Mouse (Mus musculus) 416B (cell line): ENCODE data around the gene Xxylt1.
A peak's percentile ranks its signal among the peaks of the same experiment; 100 is the strongest.

Source experiments
- DNase-seq: peaks from one replicate; pipeline ENCODE4 v3.0.0; 2011; ENCODE audit warnings: low read depth

Xxylt1 gene

DNA sequence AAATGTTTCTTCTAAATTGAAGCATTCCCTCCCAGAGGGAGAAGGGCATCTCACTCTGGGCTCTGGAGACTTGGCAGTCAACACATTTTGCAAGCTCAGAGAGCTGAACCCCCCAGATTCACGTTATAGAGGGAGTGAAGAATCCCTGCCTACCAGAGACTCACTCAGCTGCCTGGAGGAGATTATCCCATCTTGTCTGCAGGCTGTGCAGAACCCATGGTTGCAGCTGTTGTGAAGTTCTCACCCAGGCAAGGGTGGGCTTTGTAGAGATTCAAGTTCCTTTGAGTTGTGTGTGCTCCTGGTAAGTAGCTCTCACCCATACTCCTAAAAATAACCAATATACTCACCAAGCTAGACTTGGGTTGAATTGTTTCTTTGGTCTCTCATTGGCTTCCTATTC, 132.6 kb downstream of the Xxylt1 start:
- no peak for DNase-seq

DNA sequence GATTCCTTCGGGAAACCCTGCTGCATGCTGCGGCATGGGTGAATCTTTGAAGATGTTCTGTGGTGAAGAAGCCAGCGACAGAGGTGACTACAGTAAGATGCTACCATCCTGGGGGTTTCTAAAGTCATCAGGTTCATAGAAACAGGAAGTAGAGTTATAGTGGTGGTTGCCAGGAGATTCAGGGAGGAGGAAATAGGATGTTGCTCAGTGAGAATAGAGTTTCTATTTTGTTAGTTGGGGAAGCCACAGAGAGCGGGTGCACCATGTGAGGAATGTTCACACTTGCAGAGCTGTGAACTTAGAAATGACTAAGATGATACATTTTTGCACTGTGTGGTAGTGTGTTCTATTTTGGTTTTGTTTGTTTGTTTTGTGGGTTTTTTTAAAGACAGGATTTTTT, 133.0 kb downstream of the Xxylt1 start:
- peak; percentile 51 for DNase-seq

DNA sequence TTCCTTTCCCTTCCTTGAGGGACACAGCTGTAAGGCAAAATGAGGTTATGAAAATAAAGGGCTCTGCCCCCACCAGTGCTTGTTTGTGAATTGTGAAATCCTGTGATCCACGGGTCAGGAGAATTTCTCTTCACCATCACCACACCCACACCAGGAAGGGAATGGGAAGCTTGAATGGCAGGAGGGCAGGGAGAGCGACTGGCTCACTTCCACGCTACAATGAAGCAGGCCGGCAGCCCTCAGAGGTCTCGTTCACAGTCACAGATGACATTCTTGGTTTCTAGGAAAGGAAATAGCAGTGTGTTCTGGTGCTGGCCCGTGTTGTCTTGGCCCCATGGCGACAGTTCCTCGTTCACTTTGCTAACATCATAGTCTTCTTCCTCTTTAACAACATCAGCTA, 136.3 kb downstream of the Xxylt1 start:
- DNase-seq = no peak

DNA sequence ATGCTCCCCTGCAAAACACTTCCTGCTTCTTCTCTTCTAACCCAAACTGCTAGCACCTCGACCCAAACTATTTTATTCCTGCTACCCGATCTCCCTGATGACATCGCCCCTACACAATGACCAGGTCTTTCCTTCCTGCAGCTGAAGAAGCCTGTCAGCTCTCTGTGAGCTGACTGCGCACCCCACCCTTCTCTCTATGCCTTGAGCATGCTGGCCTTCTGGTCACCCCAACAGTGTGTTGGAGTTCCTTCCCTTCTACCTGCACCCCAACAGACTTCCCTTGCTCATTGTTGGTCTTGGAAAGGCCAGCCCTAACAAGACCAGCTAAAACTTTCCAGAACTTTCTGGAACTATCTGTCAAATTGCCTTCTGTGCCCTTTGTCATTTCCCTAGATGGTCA, 137.3 kb downstream of the Xxylt1 start:
- peak; percentile 18 for DNase-seq

DNA sequence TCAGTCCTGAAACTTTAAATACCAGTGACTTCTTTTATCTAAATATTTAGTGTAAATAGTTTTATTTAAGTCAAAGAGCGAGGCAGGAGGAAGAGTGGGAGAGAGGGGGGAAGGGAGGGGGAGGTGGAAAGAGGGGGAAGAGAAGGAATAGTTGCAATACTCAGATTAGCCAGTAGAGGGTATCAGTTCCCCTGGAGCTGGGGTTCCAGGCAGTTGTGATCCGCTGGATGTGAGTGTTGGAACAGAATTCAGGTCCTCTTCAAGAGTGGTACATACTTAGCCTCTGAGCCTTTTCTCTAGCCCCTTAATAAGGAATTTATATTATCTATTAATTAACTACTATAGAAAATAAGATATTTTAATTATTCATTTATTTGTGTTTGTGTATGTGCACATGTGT, 140.5 kb downstream of the Xxylt1 start:
- DNase-seq = peak; percentile 50

DNA sequence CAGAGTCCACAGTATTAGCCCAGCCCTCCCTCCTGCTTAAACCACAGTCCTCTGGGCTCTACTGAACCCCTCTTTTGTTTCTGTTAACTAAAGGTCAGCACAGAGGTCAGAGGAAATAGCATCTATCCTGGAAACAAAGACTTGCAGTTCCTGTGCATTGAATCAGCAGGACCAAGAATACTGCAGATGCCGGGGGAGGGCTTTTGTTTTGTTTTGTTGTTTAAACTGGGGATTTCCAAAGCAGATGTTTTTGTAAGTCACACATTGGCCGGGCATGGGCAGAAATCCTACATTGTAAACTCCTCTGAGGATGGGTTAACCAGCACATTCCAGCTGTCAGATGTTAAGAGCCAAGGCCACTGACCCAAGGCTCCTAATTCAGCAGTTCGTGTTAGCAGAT, 141.3 kb downstream of the Xxylt1 start:
- DNase-seq = no peak

DNA sequence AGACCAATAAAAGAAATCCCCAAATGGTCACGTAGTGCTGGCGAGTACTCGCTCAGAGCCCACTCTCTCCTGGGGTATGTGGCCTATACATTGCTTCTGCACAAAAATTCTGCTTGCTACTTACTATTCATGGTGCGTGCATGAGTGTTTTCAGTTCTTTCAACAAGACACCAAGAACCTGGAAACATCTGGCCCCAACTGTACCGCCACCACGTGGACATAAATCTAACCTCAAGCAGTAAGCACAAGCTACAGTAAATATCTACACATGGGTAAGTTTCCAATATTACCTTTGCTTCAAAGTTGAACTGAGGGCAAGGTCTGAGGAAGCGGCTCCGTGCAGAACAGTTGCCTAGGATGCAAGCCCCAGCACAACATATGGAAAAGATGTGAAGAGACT, 142.0 kb downstream of the Xxylt1 start:
- peak; percentile 42 for DNase-seq

DNA sequence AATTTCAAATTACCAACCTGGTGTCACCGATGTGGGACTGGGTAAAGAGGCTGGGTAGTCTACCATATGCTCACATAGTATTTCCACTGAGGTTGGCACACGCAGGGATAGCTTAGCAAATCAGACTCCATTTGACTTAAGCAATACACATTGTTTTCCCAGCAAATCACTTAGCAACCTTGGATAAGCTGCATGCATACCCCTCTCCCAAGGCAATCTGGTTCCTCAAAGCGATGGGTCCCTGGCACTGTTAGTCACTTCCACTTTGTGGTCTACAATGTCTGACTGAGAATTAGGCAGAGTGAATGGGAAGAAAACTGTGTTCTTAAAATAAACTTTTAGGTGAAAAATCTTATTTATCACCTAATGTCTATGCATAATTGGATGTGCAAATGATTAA, 142.6 kb downstream of the Xxylt1 start:
- peak; percentile 69 for DNase-seq

DNA sequence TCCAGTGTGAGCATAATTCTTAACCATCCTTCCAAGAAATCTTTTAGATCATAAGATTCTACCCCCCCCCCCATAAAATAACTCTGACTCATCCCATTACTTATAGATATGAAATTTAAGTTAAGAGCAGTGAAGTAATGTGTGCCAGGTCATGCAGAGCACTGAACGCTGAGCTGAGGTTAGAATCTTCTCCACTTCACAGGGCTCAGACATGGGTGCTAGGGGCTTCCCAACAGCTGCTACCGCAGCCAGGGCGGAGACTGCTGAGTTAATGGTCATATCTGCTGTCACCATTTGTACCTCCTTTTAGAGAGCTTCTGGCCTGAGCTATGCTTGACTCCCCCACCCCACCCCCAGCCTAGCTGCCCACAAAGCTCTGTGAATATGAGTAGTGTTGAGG, 143.6 kb downstream of the Xxylt1 start:
- DNase-seq = no peak

DNA sequence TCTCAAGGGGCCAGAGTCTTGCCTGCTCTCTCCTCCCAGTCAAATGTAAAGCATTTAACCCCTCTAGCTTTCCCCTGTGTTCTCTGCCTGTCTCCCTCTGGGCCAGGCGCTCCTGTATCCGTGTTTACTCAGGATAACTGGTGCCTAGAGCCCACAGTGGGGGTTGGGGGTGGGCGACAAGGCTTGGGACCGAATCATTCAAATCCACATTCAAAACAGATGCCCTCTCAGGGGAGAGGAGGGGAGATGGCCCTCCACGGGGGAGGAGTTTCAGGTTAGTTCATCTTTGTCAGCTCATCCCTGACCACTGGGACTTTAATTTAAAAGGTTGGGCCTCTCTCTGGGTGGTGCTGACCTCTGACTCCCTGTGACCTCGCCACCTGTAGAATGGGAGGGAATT, 144.8 kb downstream of the Xxylt1 start:
- DNase-seq = no peak

DNA sequence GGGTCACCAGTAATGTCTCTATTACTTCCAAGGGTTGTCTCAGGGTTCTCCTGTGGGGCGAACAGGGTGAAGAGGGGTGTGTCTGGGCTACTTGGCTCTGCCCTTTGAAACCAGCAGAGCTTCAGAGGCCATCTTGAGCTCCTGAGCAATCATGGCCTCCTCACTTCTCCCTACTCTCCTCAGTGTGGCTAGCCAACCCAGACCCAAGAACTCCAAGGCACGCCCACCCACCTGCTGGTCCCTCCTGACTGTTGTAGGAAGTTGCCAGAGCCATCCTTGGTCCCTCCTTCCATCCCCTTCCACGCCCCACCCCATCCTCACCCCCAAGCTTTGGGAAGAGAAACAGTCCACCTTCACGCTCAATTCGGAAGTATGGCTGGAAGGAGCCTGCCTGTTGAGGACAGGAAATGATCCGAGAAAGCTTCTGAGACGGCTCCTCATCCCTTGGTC, 145.2 kb downstream of the Xxylt1 start:
- DNase-seq = no peak

DNA sequence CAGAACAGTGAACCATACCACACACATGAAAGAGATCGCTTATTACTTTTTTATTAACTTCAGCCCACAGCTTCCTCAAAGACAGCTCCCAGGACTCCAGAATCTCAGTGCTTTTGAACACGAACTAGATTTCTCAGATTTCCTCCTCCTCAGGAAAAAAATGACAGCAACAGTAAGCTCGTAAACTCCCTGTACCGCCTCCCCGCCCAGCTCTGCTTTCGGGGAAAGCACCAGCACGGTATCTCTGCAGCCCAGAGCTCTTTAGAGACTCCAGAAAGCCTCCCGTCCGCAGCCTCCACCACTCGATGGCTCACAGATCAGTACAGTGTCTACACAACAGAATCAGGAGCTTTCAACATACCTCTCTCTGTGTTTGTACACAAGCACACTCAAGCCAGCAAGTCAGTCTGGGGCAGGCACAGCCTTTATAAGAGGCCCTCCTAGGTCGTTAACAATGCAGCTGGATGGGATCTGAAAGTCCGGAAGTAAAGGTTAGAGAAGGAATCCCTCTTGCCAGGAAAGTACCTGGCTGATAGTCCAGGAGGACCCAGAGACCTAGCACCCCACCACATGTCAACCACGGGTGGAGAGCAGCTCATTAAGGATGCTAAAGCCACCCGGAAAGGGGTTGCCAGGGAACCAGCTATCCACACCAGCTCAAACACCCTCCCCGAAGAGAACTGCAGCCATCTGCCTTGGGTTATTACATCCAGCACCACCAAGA, 146.1 kb downstream of the Xxylt1 start:
- no peak for DNase-seq

DNA sequence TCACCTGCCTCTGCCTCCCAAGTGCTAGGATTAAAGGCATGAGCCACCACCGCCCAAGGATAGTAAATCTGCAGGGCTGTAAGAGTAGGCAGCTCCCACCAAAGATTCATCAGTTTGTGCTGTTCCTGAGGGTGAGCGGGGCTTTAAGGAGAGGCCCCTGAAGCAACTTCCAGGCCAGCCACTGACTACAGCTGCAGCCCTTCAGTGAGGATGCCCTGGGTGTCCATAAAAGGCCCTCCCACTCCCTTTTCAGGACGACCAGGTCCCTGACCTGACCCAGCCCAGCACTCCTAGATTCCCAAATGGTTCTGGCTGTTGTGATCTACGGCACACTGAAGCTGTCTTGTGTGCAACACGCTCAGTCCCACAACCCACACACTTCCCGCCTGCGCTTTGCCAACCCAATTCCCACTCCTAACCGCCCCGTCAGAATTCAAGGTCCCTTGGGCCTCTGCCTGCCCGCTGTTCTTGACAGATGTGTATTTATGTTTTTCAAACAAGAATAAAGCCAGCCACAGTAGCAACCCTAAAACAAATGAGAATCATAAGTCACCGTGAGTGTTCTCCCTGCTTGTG, 146.9 kb downstream of the Xxylt1 start:
- no peak for DNase-seq

DNA sequence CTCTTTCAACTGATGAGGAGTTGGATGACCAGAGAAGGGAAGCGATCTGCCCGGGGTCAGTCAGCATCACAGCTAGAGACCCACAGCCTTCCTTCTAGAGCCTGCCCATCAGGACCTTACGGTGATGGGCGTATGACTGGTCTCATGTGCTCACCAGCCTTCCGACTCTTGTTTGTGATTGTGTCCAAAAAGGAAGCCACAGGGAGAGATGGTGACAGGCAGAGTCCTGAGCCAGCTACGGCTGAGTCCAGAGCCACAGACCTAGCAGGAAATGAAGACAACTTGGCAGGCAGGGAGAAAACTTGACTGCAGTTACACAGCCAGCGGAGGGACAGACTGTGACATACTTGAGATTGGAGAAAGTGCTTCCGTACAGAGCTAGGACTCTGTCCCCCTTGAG, 147.9 kb downstream of the Xxylt1 start:
- peak; percentile 45 for DNase-seq

DNA sequence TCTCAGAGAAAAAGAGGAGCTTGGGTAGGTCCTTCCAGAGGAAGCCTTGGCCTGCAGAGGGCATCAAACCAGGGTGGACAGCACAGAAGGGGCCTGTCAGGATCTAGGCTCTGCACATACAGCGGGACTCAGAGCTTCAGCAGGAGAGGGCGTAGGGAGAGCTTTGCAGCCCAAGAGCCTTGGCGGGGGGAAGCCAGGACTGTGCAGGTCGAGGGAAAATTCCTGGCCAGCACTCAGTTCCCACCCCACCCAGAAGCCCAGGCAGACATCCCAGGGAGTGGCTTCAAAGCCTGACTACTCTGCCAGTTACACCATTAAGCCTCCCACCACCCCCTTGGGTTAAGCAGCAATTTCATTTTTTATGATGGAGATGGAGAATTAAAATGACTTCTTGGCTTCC, 148.4 kb downstream of the Xxylt1 start:
- DNase-seq = no peak

DNA sequence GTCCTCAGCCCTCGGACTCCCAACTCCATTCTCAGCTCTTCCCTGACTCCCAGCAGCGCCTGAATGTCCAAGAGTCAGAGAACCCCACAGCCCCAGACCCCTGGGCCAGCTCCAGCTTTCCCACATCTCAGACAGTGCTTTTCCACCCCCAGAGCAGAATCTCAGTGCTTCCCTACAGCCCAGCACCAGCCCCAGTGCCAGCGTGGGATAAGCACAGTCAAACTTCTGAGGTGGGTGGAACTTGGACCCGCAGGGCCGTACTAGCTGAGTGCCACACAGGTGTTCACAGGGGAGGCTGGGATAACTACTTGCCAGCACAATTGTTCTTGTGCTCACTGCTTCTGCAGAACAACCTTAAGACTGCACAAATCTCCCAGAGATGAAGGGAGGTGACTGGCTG, 149.0 kb downstream of the Xxylt1 start:
- DNase-seq = no peak

DNA sequence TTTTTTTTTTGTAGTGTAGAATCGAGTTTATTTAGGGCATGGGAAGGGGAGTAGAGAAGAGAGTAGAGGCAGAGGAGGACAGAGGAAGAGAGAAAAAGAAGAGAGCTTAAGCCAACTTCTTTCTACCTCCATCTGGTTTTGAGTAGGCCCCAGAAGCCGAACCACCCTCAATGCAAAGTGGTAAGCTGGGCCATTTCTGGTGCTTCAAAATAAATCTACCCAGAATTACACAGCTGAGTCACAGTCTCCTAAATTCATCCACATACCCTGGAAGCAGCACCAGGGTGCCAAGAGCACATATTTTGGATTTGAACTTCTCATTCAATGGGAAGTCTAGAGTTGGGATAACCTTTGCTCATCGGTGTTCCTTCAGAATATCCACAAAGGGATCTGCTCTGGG, 152.1 kb downstream of the Xxylt1 start:
- DNase-seq = no peak

DNA sequence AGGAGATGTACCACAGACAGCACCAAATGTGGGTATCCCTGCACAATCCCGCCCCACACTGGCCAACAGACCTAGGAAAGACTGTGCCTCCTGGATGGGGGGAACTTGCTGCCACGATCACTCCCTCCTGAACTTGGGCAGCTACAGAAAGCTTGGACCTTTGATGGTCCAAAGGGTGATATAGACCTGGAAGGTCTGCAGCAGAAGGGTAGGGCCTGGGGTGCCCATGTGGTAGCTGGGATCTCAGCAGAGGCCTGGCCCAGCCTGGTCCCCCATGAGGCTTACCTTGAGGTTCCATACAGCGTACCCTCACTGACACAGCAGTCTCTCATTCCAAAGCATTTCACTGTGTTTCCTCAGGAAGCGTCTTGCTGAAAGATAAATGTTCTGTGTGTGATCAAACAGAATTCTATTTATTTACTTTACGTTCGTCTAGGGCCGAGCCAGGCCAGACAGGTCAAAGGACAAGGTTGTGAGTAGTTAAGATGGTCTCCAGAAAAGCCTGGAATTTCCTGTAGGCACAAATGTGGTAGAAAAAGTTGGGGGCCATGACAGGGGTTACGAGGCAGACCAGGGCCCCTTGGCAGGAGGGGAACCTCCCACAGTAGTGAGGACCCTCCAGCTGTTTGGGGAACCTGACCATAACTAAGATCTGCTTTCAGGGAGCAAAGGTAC, 153.0 kb downstream of the Xxylt1 start:
- no peak for DNase-seq

DNA sequence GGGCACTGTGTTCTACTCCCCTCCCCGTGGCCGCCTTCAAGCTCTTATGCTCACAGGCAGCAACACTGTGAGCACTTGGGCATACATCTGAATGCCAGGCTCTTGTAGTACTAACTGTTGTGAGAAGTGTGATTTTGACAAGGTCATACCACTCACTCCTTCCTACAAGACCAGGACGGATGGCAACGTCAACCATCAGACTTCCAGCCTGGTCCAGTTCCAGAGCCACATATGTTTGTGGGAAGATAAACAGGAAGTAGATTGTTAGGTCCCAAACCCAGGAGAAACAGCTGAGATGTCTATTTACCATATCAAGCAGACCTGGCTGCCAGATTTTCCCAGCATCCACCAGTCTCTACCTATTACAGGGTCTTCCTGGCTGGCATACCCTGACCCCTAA, 155.7 kb downstream of the Xxylt1 start:
- DNase-seq = no peak

DNA sequence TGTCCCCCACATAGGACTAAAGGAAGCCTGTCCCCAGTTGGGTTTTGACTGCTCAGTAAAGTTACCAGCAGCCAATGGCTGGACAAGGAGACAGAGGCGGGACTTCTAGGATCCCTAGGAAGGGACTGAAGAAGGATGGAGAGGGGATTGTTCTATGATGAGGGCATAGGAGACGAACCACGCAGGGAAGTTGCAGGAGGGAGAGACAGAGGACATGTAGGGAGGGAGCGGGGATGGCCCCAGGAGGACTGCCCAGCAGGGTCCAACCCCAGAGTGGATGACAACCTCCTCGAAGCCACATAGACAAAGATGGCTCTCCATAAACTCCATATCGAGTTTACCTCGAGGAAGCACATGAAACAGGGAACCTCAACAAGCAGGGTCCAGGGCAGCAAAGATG, 157.3 kb downstream of the Xxylt1 start:
- no peak for DNase-seq

DNA sequence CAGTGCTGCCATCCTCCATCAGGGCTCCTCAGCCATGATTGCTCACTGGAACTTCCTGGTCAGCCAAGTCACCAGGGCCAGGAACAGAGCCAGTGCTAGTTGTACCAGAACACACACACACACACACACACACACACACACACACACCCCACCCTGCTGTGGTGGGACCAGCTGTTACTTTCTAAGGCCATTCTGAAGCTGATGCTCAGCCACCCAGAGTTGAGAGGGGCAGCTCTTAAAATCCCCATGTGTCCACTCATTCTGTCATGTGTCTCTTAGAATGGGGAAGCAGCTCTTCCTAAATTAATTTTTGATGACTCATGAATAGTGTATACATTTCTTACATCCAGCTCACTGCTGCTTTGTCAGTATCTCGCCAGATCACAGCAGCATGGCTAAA, 158.7 kb downstream of the Xxylt1 start:
- peak; percentile 44 for DNase-seq

DNA sequence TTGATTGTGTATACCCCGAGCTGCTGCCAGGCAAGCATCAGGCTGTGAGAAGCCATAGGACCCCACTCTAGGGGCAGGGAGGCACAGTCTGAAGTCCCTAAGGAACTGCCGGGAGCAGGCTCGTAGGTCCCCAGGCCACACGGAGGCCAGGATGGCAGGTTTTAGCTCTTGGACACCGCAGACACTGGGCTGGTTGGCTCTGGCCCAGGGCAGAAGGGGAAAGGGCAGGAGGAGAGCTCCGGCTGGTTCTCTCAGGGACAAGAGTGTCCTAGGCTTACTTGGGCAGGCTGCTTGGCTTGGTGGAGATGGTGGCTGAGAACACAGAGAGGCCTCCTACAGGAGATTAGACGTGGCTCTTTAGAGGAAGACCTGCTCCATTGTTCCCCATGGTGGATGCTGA, 162.4 kb downstream of the Xxylt1 start:
- no peak for DNase-seq

DNA sequence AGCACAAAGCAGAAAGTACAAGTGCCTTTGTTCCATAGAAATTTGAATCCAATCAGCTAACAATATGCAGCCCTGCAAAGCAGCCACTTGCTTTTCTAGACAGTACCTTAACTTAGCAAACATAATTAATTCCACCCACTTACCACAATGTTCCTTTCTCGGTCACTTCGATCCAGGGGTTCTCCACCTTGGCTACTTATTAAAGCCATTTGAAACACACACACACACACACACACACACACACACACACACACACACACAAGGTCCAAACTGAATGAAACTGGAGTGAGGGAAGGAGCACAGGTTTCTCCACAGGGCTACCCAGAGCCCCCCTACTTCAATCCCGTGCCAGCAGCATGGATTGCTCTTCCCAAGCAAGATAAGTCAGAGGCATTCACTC, 164.3 kb downstream of the Xxylt1 start:
- no peak for DNase-seq
